Mouse (Mus musculus) 3134 (cell line): ENCODE data around the gene Usf2.
A peak's percentile ranks its signal among the peaks of the same experiment; 100 is the strongest.

Experiments
- DNase-seq: peaks from one replicate; pipeline ENCODE4 v3.0.0-alpha.2; 2011; ENCODE audit warnings: low spot score; ENCODE audit not compliant: insufficient read length; ENCODE audit errors: extremely low read depth

Gene Usf2

GRCm38 (mm10) chr7:30956756-30957366, at the start of gene Usf2:
TSS of gene Usf2 (minus strand) at chr7:30956803.
- no peak for DNase-seq

GRCm38 (mm10) chr7:31002650-31003049, 46.0 kb upstream of the Usf2 start:
- peak; percentile 53 for DNase-seq

GRCm38 (mm10) chr7:31000505-31001020, 44.0 kb upstream of the Usf2 start:
- DNase-seq, result peak; percentile 71

- no peak for DNase-seq
Observed at GRCm38 (mm10) chr7:30996491-30996890, 39.9 kb upstream of the Usf2 start.

- no peak for DNase-seq
Observed at GRCm38 (mm10) chr7:30993986-30994385, 37.4 kb upstream of the Usf2 start.

- DNase-seq, result no peak
Observed at GRCm38 (mm10) chr7:30992148-30992547, 35.5 kb upstream of the Usf2 start.

GRCm38 (mm10) chr7:30988519-30989162, 32.0 kb upstream of the Usf2 start:
- no peak for DNase-seq

- no peak for DNase-seq
Observed at GRCm38 (mm10) chr7:30985357-30985756, 28.8 kb upstream of the Usf2 start.

GRCm38 (mm10) chr7:30981703-30982102, 25.1 kb upstream of the Usf2 start:
- no peak for DNase-seq

- DNase-seq, result peak; percentile 74
Observed at GRCm38 (mm10) chr7:30973501-30974289, 17.1 kb upstream of the Usf2 start, which contains the start of gene Fam187b. TSS of gene Fam187b (plus strand) at chr7:30973790.

GRCm38 (mm10) chr7:30973251-30973500, 16.6 kb upstream of the Usf2 start, which contains the start of gene Lsr:
TSS of gene Lsr (minus strand) at chr7:30973464.
- DNase-seq, result no peak

- no peak for DNase-seq
Observed at GRCm38 (mm10) chr7:30972426-30973250, 16.0 kb upstream of the Usf2 start.

- DNase-seq, result no peak
Observed at GRCm38 (mm10) chr7:30971901-30972300, 15.3 kb upstream of the Usf2 start.

- DNase-seq, result no peak
Observed at GRCm38 (mm10) chr7:30969174-30969573, 12.6 kb upstream of the Usf2 start.

GRCm38 (mm10) chr7:30968611-30969010, 12.0 kb upstream of the Usf2 start:
- DNase-seq, result no peak

- DNase-seq, result no peak
Observed at GRCm38 (mm10) chr7:30966657-30967056, 10.1 kb upstream of the Usf2 start.

- no peak for DNase-seq
Observed at GRCm38 (mm10) chr7:30965677-30966076, 9.1 kb upstream of the Usf2 start.

GRCm38 (mm10) chr7:30964366-30964765, 7.8 kb upstream of the Usf2 start:
- no peak for DNase-seq

GRCm38 (mm10) chr7:30962862-30963261, 6.3 kb upstream of the Usf2 start:
- DNase-seq, result no peak

- DNase-seq, result no peak
Observed at GRCm38 (mm10) chr7:30959786-30960349, 3.3 kb upstream of the Usf2 start.
